Mouse (Mus musculus) MEL (cell line): ENCODE data around the gene Rbms3.

ENCODE experiments used
- CHD2 ChIP-seq: IDR thresholded peaks from 2 replicates; pipeline ENCODE4 v1.6.1; 2011; ENCODE audit warnings: low read length, improper control_type of control experiment
- CTCF ChIP-seq, 3 experiments: IDR thresholded peaks in 2 of 3; conservative IDR thresholded peaks in 1 of 3; 2 replicates each; pipeline ENCODE4 v1.5.1; 2011 to 2012; ENCODE audit warnings: low read length in 3 of 3, low read depth in 2 of 3, mild to moderate bottlenecking in 2 of 3, improper control_type of control experiment in 1 of 3, inconsistent platforms in 1 of 3, mixed read lengths in 1 of 3, moderate library complexity in 1 of 3; ENCODE audit not compliant: control insufficient read depth in 1 of 3, insufficient read depth in 1 of 3, poor library complexity in 1 of 3, severe bottlenecking in 1 of 3
- ELF1 ChIP-seq: IDR thresholded peaks from 2 replicates; pipeline ENCODE4 v1.6.1; 2014; ENCODE audit warnings: low read depth, mild to moderate bottlenecking, inconsistent platforms, low read length, improper control_type of control experiment, moderate library complexity
- EP300 ChIP-seq, 2 experiments: IDR thresholded peaks; 2 replicates each; pipeline ENCODE4 v1.6.1; 2011; ENCODE audit warnings: improper control_type of control experiment in 2 of 2, low read length in 2 of 2, low read depth in 1 of 2, mild to moderate bottlenecking in 1 of 2
- ETS1 ChIP-seq: IDR thresholded peaks from 2 replicates; pipeline ENCODE4 v1.6.1; 2012; ENCODE audit warnings: low read depth, mild to moderate bottlenecking, inconsistent platforms, low read length, improper control_type of control experiment, moderate library complexity
- GATA1 ChIP-seq: IDR thresholded peaks from 2 replicates; pipeline ENCODE4 v1.6.1; 2011; ENCODE audit warnings: low read depth, low read length, improper control_type of control experiment
- KAT2A ChIP-seq: conservative IDR thresholded peaks from 2 replicates; pipeline ENCODE4 v1.6.1; 2012; ENCODE audit warnings: low read depth, low read length, improper control_type of control experiment, inconsistent platforms
- POLR2A ChIP-seq, 2 experiments: IDR thresholded peaks; 2 replicates each; pipeline ENCODE4 v1.6.1; 2011 to 2012; ENCODE audit warnings: low read length in 2 of 2, mild to moderate bottlenecking in 2 of 2, control low read depth in 1 of 2, improper control_type of control experiment in 1 of 2, low read depth in 1 of 2, moderate library complexity in 1 of 2; ENCODE audit not compliant: control insufficient read depth in 1 of 2, insufficient read depth in 1 of 2, poor library complexity in 1 of 2
- SIN3A ChIP-seq: IDR thresholded peaks from 2 replicates; pipeline ENCODE4 v1.6.1; 2012; ENCODE audit warnings: low read length, improper control_type of control experiment, inconsistent platforms
- SMC3 ChIP-seq: IDR thresholded peaks from 2 replicates; pipeline ENCODE4 v1.6.1; 2011; ENCODE audit warnings: low read depth, low read length, improper control_type of control experiment
- TBP ChIP-seq: IDR thresholded peaks from 2 replicates; pipeline ENCODE4 v1.8.0; 2011; ENCODE audit warnings: low read depth, low read length, improper control_type of control experiment
- USF1 ChIP-seq: IDR thresholded peaks from 2 replicates; pipeline ENCODE4 v1.6.1; 2014; ENCODE audit warnings: low read depth, mild to moderate bottlenecking, inconsistent platforms, low read length, improper control_type of control experiment, moderate library complexity
- ZNF384 ChIP-seq: IDR thresholded peaks from 2 replicates; pipeline ENCODE4 v1.6.1; 2012; ENCODE audit warnings: low read depth, mild to moderate bottlenecking, inconsistent platforms, low read length, improper control_type of control experiment

DNA sequence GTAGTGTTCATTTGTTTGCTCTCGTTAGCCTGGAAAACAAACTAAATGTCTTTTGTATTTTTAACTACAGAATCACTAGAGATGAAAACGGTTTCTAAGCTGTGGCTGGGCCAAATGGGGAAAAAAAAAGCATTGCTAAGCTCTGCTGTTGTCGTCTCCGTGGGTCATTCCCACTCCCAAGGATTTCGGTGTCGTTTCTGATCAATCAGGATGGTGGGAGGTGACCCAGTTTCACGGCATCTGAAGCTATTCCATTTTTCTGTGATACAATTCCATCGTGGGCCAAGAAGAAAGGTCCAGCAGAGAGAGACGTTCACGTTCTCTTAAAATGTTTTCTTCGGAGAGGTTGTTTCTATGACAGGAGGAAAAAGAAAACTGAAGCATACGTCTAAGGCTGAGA lies 354.9 kb downstream of the Rbms3 start:
- TF ChIP-seq CTCF (IDR thresholded peaks at IDR 0.05 in 2 of 3, conservative IDR thresholded peaks at IDR 0.05 in 1 of 3; ENCODE audit: control insufficient read depth in 1 of 3, insufficient read depth in 1 of 3, low read depth in 2 of 3, low read length in 3 of 3, poor library complexity in 1 of 3, severe bottlenecking in 1 of 3) (no peak), CHD2 (no peak), POLR2A (IDR thresholded peaks at IDR 0.05; ENCODE audit: control insufficient read depth in 1 of 2, insufficient read depth in 1 of 2, low read depth in 1 of 2, low read length in 2 of 2, poor library complexity in 1 of 2) (no peak), SMC3 (no peak), ELF1 (no peak), SIN3A (no peak), USF1 (no peak), GATA1 (no peak), KAT2A (no peak), TBP (no peak), EP300 (IDR thresholded peaks at IDR 0.05; ENCODE audit: low read depth in 1 of 2, low read length in 2 of 2) (no peak), ETS1 (no peak), ZNF384 (no peak)
